38 mouse cellular contexts compared by ENCODE assay signal in the genomic region with DNA sequence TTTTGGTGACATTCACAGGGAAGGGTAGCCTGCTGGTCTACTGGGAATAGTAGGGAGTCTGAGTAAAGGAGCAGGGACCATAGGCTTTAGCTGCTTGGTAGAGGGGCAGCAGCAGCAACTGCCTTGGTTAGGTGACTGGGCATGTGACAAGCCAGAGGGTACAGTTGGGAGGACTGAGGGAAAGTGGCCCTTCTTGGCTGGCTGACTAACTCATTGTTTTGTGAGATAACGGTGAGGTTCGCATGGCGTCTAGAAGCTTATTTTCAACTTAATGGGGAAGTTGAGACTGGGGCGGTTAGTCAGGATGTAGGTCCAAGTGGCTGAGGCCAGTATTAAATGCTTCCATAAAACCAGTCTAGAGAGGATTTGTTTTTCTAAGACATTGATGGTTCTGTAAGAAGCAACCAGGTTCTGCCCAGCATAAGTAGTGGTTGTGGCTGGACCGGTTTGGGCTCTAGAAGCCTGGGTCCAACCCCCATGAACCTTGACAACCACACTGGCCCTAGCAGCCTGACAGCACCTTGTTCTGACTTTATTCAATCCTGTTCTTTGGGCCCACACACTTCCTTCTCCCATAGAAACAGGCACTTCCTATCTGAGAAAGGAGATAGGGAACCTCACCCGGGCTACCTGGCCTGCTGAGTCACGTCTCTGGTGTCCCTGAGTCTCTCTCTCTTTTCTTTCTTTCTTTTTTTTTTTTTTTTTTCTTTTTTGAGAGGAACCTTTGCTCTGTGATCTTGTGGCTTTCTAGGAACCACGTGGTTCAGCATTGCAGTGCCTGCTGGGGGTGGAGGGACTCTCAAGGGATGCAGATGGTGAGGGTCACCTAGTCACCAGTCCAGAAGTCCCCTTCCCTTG. TPM values are rescaled to one million over a fixed set of nuclear protein-coding genes. Genes with fewer than 3 reads are reported as not detected.
DNase-seq lines count a peak whose midpoint lies in the region; ATAC-seq and TF ChIP-seq lines count a peak whose summit lies in the region.
"Had no signal": no experiment of that assay in that cellular context is flagged by ENCODE, and none has a peak within 500 bp of the region (broad histone marks: within the 10 kb centered on the region; RNA-seq: fewer than 3 reads in every experiment).

No protein-coding gene starts in this region.

- peaks cover 24 to 40% of the 10 kb centered on the region in 2 experiments for H3K4me1 ChIP-seq in MEL (ENCODE audit: control insufficient read depth in 1 of 2, insufficient read depth in 2 of 2, low read length in 2 of 2)
- no peaks in the 10 kb centered on the region for H3K4me1 ChIP-seq in intestine, embryonic 15.5 days (replicated peaks)
- H3K4me1 ChIP-seq in hindbrain, embryonic 12.5 days: no peaks in the 10 kb centered on the region
- H3K4me1 ChIP-seq: hindbrain, embryonic 15.5 days; limb, embryonic 13.5 days; midbrain, embryonic 12.5 days; neural tube, embryonic 12.5 days had no signal

- 0 out of 2 replicates have a peak, but pooled peaks have one; percentile 26 for ATAC-seq in intestine, embryonic 15.5 days
- peak; percentile 62 for ATAC-seq in megakaryocyte progenitor cell, adult 5-6 weeks (replicated peaks; ENCODE audit: poor library complexity)
- ATAC-seq in hindbrain, embryonic 12.5 days (ENCODE audit: low FRiP score): no peak
- ATAC-seq: CD4-positive, CD25-positive, alpha-beta regulatory T cell, adult 4 months; forebrain, embryonic 16.5 days; inflammation-experienced regulatory T-cells, adult 6 months; liver, embryonic 12.5 days; lung, postnatal 0 days; Patski had no signal

- TF ChIP-seq POLR2A in MEL (IDR thresholded peaks at IDR 0.05; ENCODE audit: control insufficient read depth in 1 of 2, insufficient read depth in 1 of 2, low read depth in 1 of 2, low read length in 2 of 2, poor library complexity in 1 of 2): peak; percentile 15 to 67; a peak in 2 of 4 replicates

- peak overlapping the region; percentile 58 for H3K9ac ChIP-seq in MEL (ENCODE audit: control insufficient read depth, low read depth, low read length, poor library complexity, severe bottlenecking)
- H3K9ac ChIP-seq in intestine, embryonic 15.5 days: no peak overlapping the region
- no peak overlapping the region for H3K9ac ChIP-seq in hindbrain, embryonic 12.5 days
- H3K9ac ChIP-seq: hindbrain, embryonic 15.5 days; limb, embryonic 13.5 days; liver, embryonic 12.5 days; midbrain, embryonic 12.5 days; neural tube, embryonic 12.5 days had no signal

- WGBS in intestine, embryonic 15.5 days: 69% methylated on average over 8 of the region's 8 CpGs
- 80% methylated on average over 8 of the region's 8 CpGs for WGBS in hindbrain, embryonic 12.5 days

- H3K9me3 ChIP-seq in MEL (replicated peaks; ENCODE audit: insufficient read depth, low read length): no peaks in the 10 kb centered on the region
- H3K9me3 ChIP-seq in intestine, embryonic 15.5 days: no peaks in the 10 kb centered on the region
- no peaks in the 10 kb centered on the region for H3K9me3 ChIP-seq in hindbrain, embryonic 12.5 days (replicated peaks)
- H3K9me3 ChIP-seq: hindbrain, embryonic 15.5 days; limb, embryonic 13.5 days; liver, embryonic 12.5 days; midbrain, embryonic 12.5 days; neural tube, embryonic 12.5 days had no signal

- DNase-seq in 416B (ENCODE audit: low read depth) (peak; percentile 59), MEL (ENCODE audit: low read depth, low spot score) (peak; percentile 94)
- no peak for DNase-seq in thymus, postnatal 25 days
- no peak for DNase-seq in cerebellum, postnatal 4 days (ENCODE audit: low spot score in 2 of 2)
- DNase-seq in layer of hippocampus, adult 11-12 months (ENCODE audit: low spot score): no peak
- DNase-seq: adrenal gland, postnatal 14 days; cerebellum, adult 11 months; cerebellum, adult 9-10 months; gastrocnemius, adult 2 months; heart, postnatal 36 days; kidney, postnatal 14 days; lung, adult 18-20 months; right cerebral cortex, adult 18-20 months; spleen, adult 18-20 months; thymus, adult 18-20 months; thymus, postnatal 36 days had no signal

- 0 out of 4 replicates have a peak overlapping the region, but pooled peaks of 1 of the 2 experiments have one; percentile 0 for H3K4me3 ChIP-seq in MEL (ENCODE audit: control insufficient read depth in 1 of 2, insufficient read depth in 1 of 2, low read depth in 2 of 2, low read length in 2 of 2)
- H3K4me3 ChIP-seq in intestine, embryonic 15.5 days (replicated peaks): no peak overlapping the region
- H3K4me3 ChIP-seq in hindbrain, embryonic 12.5 days: no peak overlapping the region
- H3K4me3 ChIP-seq: erythroblast, embryonic 14.5 days; gastrocnemius, adult 2 months; hindbrain, embryonic 15.5 days; layer of hippocampus, adult 2 months; left cerebral cortex, adult 2 months; limb, embryonic 13.5 days; liver, embryonic 12.5 days; midbrain, embryonic 12.5 days; myocyte; neural tube, embryonic 12.5 days had no signal

- no peak overlapping the region for H3K4me2 ChIP-seq in intestine, embryonic 15.5 days (replicated peaks)
- H3K4me2 ChIP-seq in hindbrain, embryonic 12.5 days (replicated peaks): no peak overlapping the region
- H3K4me2 ChIP-seq: heart, embryonic 11.5 days; hindbrain, embryonic 15.5 days; limb, embryonic 13.5 days; liver, embryonic 12.5 days; midbrain, embryonic 12.5 days; neural tube, embryonic 12.5 days had no signal

- TF ChIP-seq CTCF in MEL (IDR thresholded peaks at IDR 0.05 in 2 of 3, conservative IDR thresholded peaks at IDR 0.05 in 1 of 3; ENCODE audit: control insufficient read depth in 1 of 3, insufficient read depth in 1 of 3, low read depth in 2 of 3, low read length in 3 of 3, poor library complexity in 1 of 3, severe bottlenecking in 1 of 3): no peak

- no peaks in the 10 kb centered on the region for H3K27me3 ChIP-seq in MEL (ENCODE audit: control insufficient read depth in 1 of 2, insufficient read depth in 2 of 2, low read length in 2 of 2)
- H3K27me3 ChIP-seq in intestine, embryonic 15.5 days (replicated peaks): peaks cover under 1% of the 10 kb centered on the region; the same call in 1 of the 2 replicates
- H3K27me3 ChIP-seq in hindbrain, embryonic 12.5 days: peaks cover 22% of the 10 kb centered on the region

- TF ChIP-seq EP300 in MEL (IDR thresholded peaks at IDR 0.05; ENCODE audit: low read depth in 1 of 2, low read length in 2 of 2): peak; percentile 81 to 85

- no peak for TF ChIP-seq RAD21 in MEL (IDR thresholded peaks at IDR 0.05; ENCODE audit: low read depth, low read length)

- H3K36me3 ChIP-seq in MEL (ENCODE audit: control insufficient read depth in 1 of 2, insufficient read depth in 2 of 2, low read length in 2 of 2): peaks cover 0 to 31% of the 10 kb centered on the region in 2 experiments; a peak in 2 of 4 replicates
- H3K36me3 ChIP-seq in intestine, embryonic 15.5 days: no peaks in the 10 kb centered on the region
- H3K36me3 ChIP-seq in hindbrain, embryonic 12.5 days: no peaks in the 10 kb centered on the region
- H3K36me3 ChIP-seq: hindbrain, embryonic 15.5 days; limb, embryonic 13.5 days; liver, embryonic 12.5 days; midbrain, embryonic 12.5 days; neural tube, embryonic 12.5 days had no signal

- H3K79me2 ChIP-seq in MEL (ENCODE audit: control insufficient read depth, insufficient read depth, low read length, poor library complexity): no peaks in the 10 kb centered on the region

- H3K27ac ChIP-seq in MEL (ENCODE audit: control insufficient read depth, low read depth, low read length): peak overlapping the region; percentile 99
- no peak overlapping the region for H3K27ac ChIP-seq in intestine, embryonic 15.5 days
- no peak overlapping the region for H3K27ac ChIP-seq in hindbrain, embryonic 12.5 days
- H3K27ac ChIP-seq: gastrocnemius, adult 2 months; hindbrain, embryonic 15.5 days; layer of hippocampus, adult 2 months; left cerebral cortex, adult 2 months; limb, embryonic 13.5 days; liver, embryonic 12.5 days; macrophage; midbrain, embryonic 12.5 days; neural tube, embryonic 12.5 days had no signal

TF ChIP-seq in MEL, 35 proteins besides CTCF, POLR2A, EP300 and RAD21 (continues in another document):
- TF ChIP-seq MAX (IDR thresholded peaks at IDR 0.05; ENCODE audit: low read length): peak; percentile 97
- TF ChIP-seq RCOR1 (IDR thresholded peaks at IDR 0.05; ENCODE audit: low read depth, low read length): peak; percentile 71

RNA-seq across cellular contexts. Expression of a gene that starts 7.6 kb away (rescaled TPM):
- 152 and 160 TPM in 2 replicates for total RNA-seq in MEL (2012; rRNA removed)
- 100 to 1,000 TPM in 1 of 2 experiments, not detected in 1; 253 TPM for polyA plus RNA-seq in MEL (2012; ENCODE audit: insufficient read depth in 1 of 2, insufficient read length in 2 of 2, low read depth in 1 of 2, low replicate concordance in 2 of 2, missing spikeins in 1 of 2)
- polyA plus RNA-seq in intestine, embryonic 15.5 days (2015; fragmentation: Nextera tagmentation; extraction: Ambion mirVana): 13.6 and 17.7 TPM in 2 replicates
- 0.81 and 2.2 TPM in 2 replicates for total RNA-seq in megakaryocyte progenitor cell, adult 5-6 weeks (2015)
- total RNA-seq in megakaryocyte progenitor cell, adult 5-6 weeks (2017): not detected in 2 replicates
- 3.3 TPM in 2 replicates for polyA plus RNA-seq in hindbrain, embryonic 12.5 days (2016; fragmentation: Nextera tagmentation; extraction: Ambion mirVana)
- total RNA-seq: gastrocnemius, adult 2 months; gastrocnemius, postnatal 4 days; heart, postnatal 36 days; layer of hippocampus, adult 2 months; layer of hippocampus, postnatal 14 days; left cerebral cortex, adult 2 months; left cerebral cortex, postnatal 36 days had no signal
- polyA plus RNA-seq: forebrain, embryonic 16.5 days; inflammation-experienced regulatory T-cells, adult 6 months; macrophage; myocyte; Patski had no signal

RNA-seq across cellular contexts. Expression of a gene that starts 21.8 kb away (rescaled TPM):
- total RNA-seq in MEL (2012; rRNA removed): 5.2 and 5.8 TPM in 2 replicates
- 10 to 100 TPM in 1 of 2 experiments, not detected in 1; 19.8 TPM for polyA plus RNA-seq in MEL (2012; ENCODE audit: insufficient read depth in 1 of 2, insufficient read length in 2 of 2, low read depth in 1 of 2, low replicate concordance in 2 of 2, missing spikeins in 1 of 2)
- polyA plus RNA-seq in intestine, embryonic 15.5 days (2015; fragmentation: Nextera tagmentation; extraction: Ambion mirVana): 11.4 and 13.4 TPM in 2 replicates
- 0.12 and 1.5 TPM in 2 replicates for total RNA-seq in megakaryocyte progenitor cell, adult 5-6 weeks (2015)
- total RNA-seq in megakaryocyte progenitor cell, adult 5-6 weeks (2017): 0.64 TPM in 1 of 2 replicates, not detected in the other
- polyA plus RNA-seq in hindbrain, embryonic 12.5 days (2016; fragmentation: Nextera tagmentation; extraction: Ambion mirVana): 0.63 and 0.72 TPM in 2 replicates
- polyA plus RNA-seq: CD4-positive, CD25-positive, alpha-beta regulatory T cell, adult 4 months; erythroblast, embryonic 14.5 days had no signal

RNA-seq across cellular contexts. Expression of a gene that starts 34.5 kb away (rescaled TPM):
- 9.5 and 10.0 TPM in 2 replicates for total RNA-seq in MEL (2012; rRNA removed)
- 10 to 100 TPM in 1 of 2 experiments, not detected in 1; 11.9 TPM for polyA plus RNA-seq in MEL (2012; ENCODE audit: insufficient read depth in 1 of 2, insufficient read length in 2 of 2, low read depth in 1 of 2, low replicate concordance in 2 of 2, missing spikeins in 1 of 2)
- 672 and 702 TPM in 2 replicates for polyA plus RNA-seq in intestine, embryonic 15.5 days (2015; fragmentation: Nextera tagmentation; extraction: Ambion mirVana)
- total RNA-seq in megakaryocyte progenitor cell, adult 5-6 weeks (2015): 0.61 and 0.79 TPM in 2 replicates
- 0.41 and 0.58 TPM in 2 replicates for total RNA-seq in megakaryocyte progenitor cell, adult 5-6 weeks (2017)
- polyA plus RNA-seq in hindbrain, embryonic 12.5 days (2016; fragmentation: Nextera tagmentation; extraction: Ambion mirVana): 1,001 and 1,276 TPM in 2 replicates

RNA-seq across cellular contexts. Expression of a gene that starts 53.6 kb away (rescaled TPM):
- 136 and 165 TPM in 2 replicates for total RNA-seq in MEL (2012; rRNA removed)
- polyA plus RNA-seq in MEL (2012; ENCODE audit: insufficient read depth in 1 of 2, insufficient read length in 2 of 2, low read depth in 1 of 2, low replicate concordance in 2 of 2, missing spikeins in 1 of 2): 100 to 1,000 TPM in 1 of 2 experiments, not detected in 1; 186 TPM
- polyA plus RNA-seq in intestine, embryonic 15.5 days (2015; fragmentation: Nextera tagmentation; extraction: Ambion mirVana): 198 TPM in 2 replicates
- total RNA-seq in megakaryocyte progenitor cell, adult 5-6 weeks (2015): 75.6 and 76.8 TPM in 2 replicates
- 153 and 162 TPM in 2 replicates for total RNA-seq in megakaryocyte progenitor cell, adult 5-6 weeks (2017)
- 321 and 332 TPM in 2 replicates for polyA plus RNA-seq in hindbrain, embryonic 12.5 days (2016; fragmentation: Nextera tagmentation; extraction: Ambion mirVana)

Comparison
In these comparisons a context has a peak if more than half of its experiments do, and no peak if none do; other contexts are left out.
1. DNase-seq: peak in 416B (single experiment) and MEL (single experiment); none in thymus, postnatal 25 days (single experiment), cerebellum, postnatal 4 days (0 of 2) and layer of hippocampus, adult 11-12 months (single experiment).
2. RNA of a gene that starts 34.5 kb away (polyA plus RNA-seq): 1,001 to 1,276 TPM in hindbrain, embryonic 12.5 days and 672 to 702 TPM in intestine, embryonic 15.5 days; 11.9 TPM in MEL; every median in the first group is over 10 times any median in the second.